Mouse (Mus musculus) C2C12 (cell line): ENCODE measurements around the gene Mecom.

Experiments used
- CEBPB ChIP-seq: IDR thresholded peaks from one replicate; pipeline ENCODE4 v1.6.1; 2011; ENCODE audit warnings: low read depth, mild to moderate bottlenecking, control low read depth, moderate library complexity
- CTCF ChIP-seq: IDR thresholded peaks from one replicate; pipeline ENCODE4 v1.5.1; 2011; ENCODE audit not compliant: control insufficient read depth, insufficient read depth, insufficient read length
- FOSL1 ChIP-seq: IDR thresholded peaks from one replicate; pipeline ENCODE4 v1.8.0; 2011; ENCODE audit warnings: mild to moderate bottlenecking, low read length; ENCODE audit not compliant: poor library complexity, insufficient read depth, severe bottlenecking
- MAX ChIP-seq: IDR thresholded peaks from one replicate; pipeline ENCODE4 v1.6.1; 2011; ENCODE audit warnings: mild to moderate bottlenecking, control low read depth
- MYOD1 ChIP-seq: IDR thresholded peaks from one replicate; pipeline ENCODE4 v1.6.1; 2011; ENCODE audit warnings: low read depth; ENCODE audit not compliant: control insufficient read depth, insufficient read length
- MYOG ChIP-seq: IDR thresholded peaks from one replicate; pipeline ENCODE4 v1.6.1; 2011; ENCODE audit not compliant: control insufficient read depth, insufficient read length; ENCODE audit errors: extremely low read depth
- USF1 ChIP-seq: IDR thresholded peaks from one replicate; pipeline ENCODE4 v1.6.1; 2011; ENCODE audit warnings: low read depth, mild to moderate bottlenecking, control low read depth, moderate library complexity

- TF ChIP-seq MAX (no peak), CTCF (no peak), CEBPB (no peak), USF1 (no peak), FOSL1 (no peak), MYOG (no peak), MYOD1 (no peak)
Observed at GRCm38 (mm10) chr3:30019411-30019810, 528.4 kb downstream of the Mecom start.
